Mouse (Mus musculus) gastrocnemius, adult 18-20 months (tissue): Measurements from ENCODE around the gene Frmd5. TPM values are rescaled to one million over a fixed set of nuclear protein-coding genes. Genes with fewer than 3 reads are reported as not detected.

Experiments used
- DNase-seq: peaks from one replicate; pipeline ENCODE4 v3.0.0; 2021; ENCODE audit warnings: low spot score
- total RNA-seq, 2 experiments: library from RNA; stranded (reverse); gene quantifications; 2 replicates each; pipeline ENCODE4 v1.2.3; 2021

The Frmd5 gene
- total RNA-seq, 2 experiments from 2014 or later, result 0.09 TPM; not detected in 1

GRCm38 (mm10) chr2:121683606-121684005 is 123.3 kb downstream of the Frmd5 start:
- DNase-seq, result no peak

- no peak for DNase-seq
Observed at GRCm38 (mm10) chr2:121682361-121682760, 124.5 kb downstream of the Frmd5 start.

- DNase-seq, result no peak
Observed at GRCm38 (mm10) chr2:121679711-121680110, 127.2 kb downstream of the Frmd5 start.

- no peak for DNase-seq
Observed at GRCm38 (mm10) chr2:121677649-121677986, 129.3 kb downstream of the Frmd5 start.

GRCm38 (mm10) chr2:121676951-121677648 is 129.8 kb downstream of the Frmd5 start:
- DNase-seq, result no peak

GRCm38 (mm10) chr2:121675895-121676294 is 131.0 kb downstream of the Frmd5 start:
- no peak for DNase-seq

- peak; percentile 10 for DNase-seq
Observed at GRCm38 (mm10) chr2:121675136-121675535, 131.8 kb downstream of the Frmd5 start.

GRCm38 (mm10) chr2:121674211-121674610 is 132.7 kb downstream of the Frmd5 start:
- no peak for DNase-seq

- no peak for DNase-seq
Observed at GRCm38 (mm10) chr2:121669846-121670245, 137.0 kb downstream of the Frmd5 start.

GRCm38 (mm10) chr2:121668256-121668655 is 138.6 kb downstream of the Frmd5 start:
- no peak for DNase-seq

GRCm38 (mm10) chr2:121661160-121661502 is 145.8 kb downstream of the Frmd5 start:
- no peak for DNase-seq

GRCm38 (mm10) chr2:121660461-121661159 is 146.3 kb downstream of the Frmd5 start:
- DNase-seq, result no peak

GRCm38 (mm10) chr2:121659350-121659749 is 147.5 kb downstream of the Frmd5 start:
- no peak for DNase-seq

GRCm38 (mm10) chr2:121658123-121658767 is 148.6 kb downstream of the Frmd5 start:
- DNase-seq, result no peak

GRCm38 (mm10) chr2:121655966-121656365 is 150.9 kb downstream of the Frmd5 start:
- DNase-seq, result no peak

- peak; percentile 5 for DNase-seq
Observed at GRCm38 (mm10) chr2:121655106-121655505, 151.8 kb downstream of the Frmd5 start.

- DNase-seq, result no peak
Observed at GRCm38 (mm10) chr2:121646528-121646927, 160.4 kb downstream of the Frmd5 start.

GRCm38 (mm10) chr2:121642934-121643333 is 164.0 kb downstream of the Frmd5 start:
- DNase-seq, result no peak

GRCm38 (mm10) chr2:121632091-121632490 is 174.8 kb downstream of the Frmd5 start:
- no peak for DNase-seq

- no peak for DNase-seq
Observed at GRCm38 (mm10) chr2:121630286-121630685, 176.6 kb downstream of the Frmd5 start.

GRCm38 (mm10) chr2:121628290-121628689 is 178.6 kb downstream of the Frmd5 start:
- no peak for DNase-seq

- no peak for DNase-seq
Observed at GRCm38 (mm10) chr2:121625901-121626300, 181.0 kb downstream of the Frmd5 start.
